Mouse (Mus musculus) stomach, postnatal 0 days (tissue): Measurements from ENCODE around the gene Hcrt. TPM values are rescaled to one million over a fixed set of nuclear protein-coding genes. Genes with fewer than 3 reads are reported as not detected.

Source experiments
- ATAC-seq: fragments of 200-750 bp; cut with Nextera tagmentation; 2 replicates; pipeline ENCODE4 v1.8.0; 2017; ENCODE audit not compliant: low FRiP score, low TSS enrichment
- DNase-seq: peaks from one replicate; pipeline ENCODE4 v3.0.0-alpha.2; 2016; ENCODE audit warnings: low spot score
- H3K27ac ChIP-seq: fragments of 300-500 bp; sonication (generic); replicated peaks from 2 replicates; pipeline ENCODE4 v1.5.1; 2014; ENCODE audit warnings: mild to moderate bottlenecking, control low read depth
- H3K27me3 ChIP-seq: fragments of 300-500 bp; sonication (generic); 2 replicates; pipeline ENCODE4 v1.6.1; 2014; ENCODE audit warnings: low read length; ENCODE audit not compliant: control insufficient read depth, insufficient read depth
- H3K36me3 ChIP-seq: fragments of 300-500 bp; sonication (generic); 2 replicates; pipeline ENCODE4 v1.6.1; 2014; ENCODE audit warnings: low read length, mixed read lengths; ENCODE audit not compliant: control insufficient read depth, insufficient read depth
- H3K4me1 ChIP-seq: fragments of 300-500 bp; sonication (generic); replicated peaks from 2 replicates; pipeline ENCODE4 v1.6.1; 2014; ENCODE audit warnings: antibody characterized with exemption; ENCODE audit not compliant: control insufficient read depth, insufficient read depth
- H3K4me2 ChIP-seq: fragments of 300-500 bp; sonication (generic); replicated peaks from 2 replicates; pipeline ENCODE4 v1.6.1; 2014; ENCODE audit warnings: low read depth, mild to moderate bottlenecking, control low read depth, moderate library complexity
- H3K4me3 ChIP-seq: fragments of 300-500 bp; sonication (generic); 2 replicates; pipeline ENCODE4 v1.5.1; 2014; ENCODE audit warnings: low read depth, low read length, control low read depth
- H3K9ac ChIP-seq: fragments of 300-500 bp; sonication (generic); 2 replicates; pipeline ENCODE4 v1.6.1; 2014; ENCODE audit warnings: mild to moderate bottlenecking, low read length, control low read depth, mixed read lengths
- H3K9me3 ChIP-seq: fragments of 300-500 bp; sonication (generic); 2 replicates; pipeline ENCODE4 v1.6.1; 2016; ENCODE audit warnings: low read length; ENCODE audit not compliant: control insufficient read depth
- CTCF ChIP-seq: IDR thresholded peaks from 2 replicates; pipeline ENCODE4 v1.5.1; 2016; ENCODE audit warnings: antibody characterized with exemption, low read depth, mild to moderate bottlenecking, moderate library complexity
- EP300 ChIP-seq: optimal IDR thresholded peaks from 2 replicates; pipeline ENCODE3; 2016; ENCODE audit warnings: antibody characterized with exemption
- WGBS: fragments of 180-500 bp; shearing (Covaris S2); extraction: QIAGEN DNeasy Blood & Tissue Kit; methylation state at CpG from one replicate; pipeline ENCODE4 v1.1.7; 2014; 5-methylcytosine and 5-hydroxymethylcytosine counted together
- polyA plus RNA-seq: library from polyadenylated mRNA; unstranded; fragments of >200 nt; fragmentation: Nextera tagmentation; extraction: Ambion mirVana; gene quantifications from 2 replicates; pipeline ENCODE4 v1.2.1, GENCODE M21; 2015

Hcrt gene
- polyA plus RNA-seq, 1 experiment from 2014 or later = not detected

GRCm38 (mm10) chr11:100754693-100755057 is 8.1 kb downstream of the Hcrt start:
- no peak overlapping the region for H3K4me3 ChIP-seq
- no peaks in the 10 kb centered on the region for H3K36me3 ChIP-seq
- no peak overlapping the region for H3K4me2 ChIP-seq
- TF ChIP-seq EP300 (no peak), CTCF (no peak)
- no peak overlapping the region for H3K9ac ChIP-seq
- whole genome bisulfite sequencing = 84% methylated on average over 3 of the region's 3 CpGs
- 0 out of 2 replicates have a peak, but pooled peaks cover 2% of the 10 kb centered on the region for H3K4me1 ChIP-seq
- no peaks in the 10 kb centered on the region for H3K9me3 ChIP-seq
- no peak for ATAC-seq
- no peak for DNase-seq
- peaks cover 4% of the 10 kb centered on the region; the same call in 1 of the 2 replicates for H3K27me3 ChIP-seq
- H3K27ac ChIP-seq = no peak overlapping the region

- no peak for ATAC-seq
- whole genome bisulfite sequencing = 81% methylated on average over 12 of the region's 12 CpGs
- H3K36me3 ChIP-seq = no peaks in the 10 kb centered on the region
- H3K4me3 ChIP-seq = no peak overlapping the region
- no peak overlapping the region for H3K9ac ChIP-seq
- H3K27me3 ChIP-seq = peaks cover 3% of the 10 kb centered on the region; the same call in 1 of the 2 replicates
- H3K9me3 ChIP-seq = no peaks in the 10 kb centered on the region
- DNase-seq = no peak
- H3K4me2 ChIP-seq = no peak overlapping the region
- TF ChIP-seq CTCF (no peak), EP300 (no peak)
- H3K27ac ChIP-seq = no peak overlapping the region
- H3K4me1 ChIP-seq = no peaks in the 10 kb centered on the region
Observed at GRCm38 (mm10) chr11:100754021-100754692, 8.6 kb downstream of the Hcrt start.

- no peaks in the 10 kb centered on the region for H3K9me3 ChIP-seq
- no peaks in the 10 kb centered on the region for H3K4me1 ChIP-seq
- H3K9ac ChIP-seq = no peak overlapping the region
- H3K4me2 ChIP-seq = no peak overlapping the region
- no peak for TF ChIP-seq CTCF
- no peak for TF ChIP-seq EP300
- WGBS = 31% methylated on average over 10 of the region's 10 CpGs
- no peaks in the 10 kb centered on the region for H3K27me3 ChIP-seq
- DNase-seq (no peak), ATAC-seq (no peak)
- no peaks in the 10 kb centered on the region for H3K36me3 ChIP-seq
- H3K4me3 ChIP-seq = no peak overlapping the region
- H3K27ac ChIP-seq = no peak overlapping the region
Observed at GRCm38 (mm10) chr11:100752294-100752693, 10.4 kb downstream of the Hcrt start.

- Histone ChIP-seq H3K27me3 (no peaks in the 10 kb centered on the region), H3K27ac (no peak overlapping the region)
- ATAC-seq = no peak
Observed at GRCm38 (mm10) chr11:100750127-100750526, 12.6 kb downstream of the Hcrt start.

GRCm38 (mm10) chr11:100749469-100749868 is 13.3 kb downstream of the Hcrt start:
- no peak for TF ChIP-seq EP300
- TF ChIP-seq CTCF = no peak
- ATAC-seq = no peak

More at GRCm38 (mm10) chr11:100750127-100750526, 12.6 kb downstream of the Hcrt start:
- Histone ChIP-seq H3K4me2 (no peak overlapping the region), H3K9ac (no peak overlapping the region), H3K9me3 (no peaks in the 10 kb centered on the region), H3K36me3 (no peaks in the 10 kb centered on the region), H3K4me3 (no peak overlapping the region), H3K4me1 (no peaks in the 10 kb centered on the region)
- no peak for DNase-seq
- WGBS = 82% methylated on average over 16 of the region's 16 CpGs
- TF ChIP-seq CTCF = no peak
- TF ChIP-seq EP300 = no peak

GRCm38 (mm10) chr11:100748620-100749019 is 14.1 kb downstream of the Hcrt start:
- Histone ChIP-seq H3K4me2 (no peak overlapping the region), H3K27ac (no peak overlapping the region)

More at GRCm38 (mm10) chr11:100749469-100749868, 13.3 kb downstream of the Hcrt start:
- Histone ChIP-seq H3K36me3 (no peaks in the 10 kb centered on the region), H3K4me3 (no peak overlapping the region), H3K4me1 (no peaks in the 10 kb centered on the region), H3K4me2 (no peak overlapping the region), H3K9ac (no peak overlapping the region), H3K27me3 (no peaks in the 10 kb centered on the region), H3K9me3 (no peaks in the 10 kb centered on the region), H3K27ac (no peak overlapping the region)
- DNase-seq = no peak
- WGBS = 31% methylated on average over 25 of the region's 25 CpGs

More at GRCm38 (mm10) chr11:100748620-100749019, 14.1 kb downstream of the Hcrt start:
- Histone ChIP-seq H3K36me3 (no peaks in the 10 kb centered on the region), H3K9ac (no peak overlapping the region), H3K27me3 (no peaks in the 10 kb centered on the region), H3K9me3 (no peaks in the 10 kb centered on the region), H3K4me1 (no peaks in the 10 kb centered on the region), H3K4me3 (no peak overlapping the region)
- ATAC-seq = no peak
- TF ChIP-seq CTCF = no peak
- no peak for TF ChIP-seq EP300
- WGBS = 57% methylated on average over 4 of the region's 4 CpGs
- DNase-seq = no peak
